Mouse (Mus musculus) retina, postnatal 7 days (tissue): ENCODE results near the gene Asic3.

Experiments used
- DNase-seq: peaks from one replicate; pipeline ENCODE4 v3.0.0-alpha.2; 2012; ENCODE audit warnings: low read depth, low spot score

Gene Asic3

GRCm38 (mm10) chr5:24452030-24452690, 39.0 kb downstream of the Asic3 start, which contains the start of gene Agap3:
TSS of gene Agap3 (plus strand) at chr5:24452177.
- no peak for DNase-seq

- no peak for DNase-seq
Measured at GRCm38 (mm10) chr5:24452691-24453233, 39.6 kb downstream of the Asic3 start.

GRCm38 (mm10) chr5:24453283-24453984, 40.2 kb downstream of the Asic3 start:
- no peak for DNase-seq

- no peak for DNase-seq
Measured at GRCm38 (mm10) chr5:24453985-24454303, 40.8 kb downstream of the Asic3 start.

DNA sequence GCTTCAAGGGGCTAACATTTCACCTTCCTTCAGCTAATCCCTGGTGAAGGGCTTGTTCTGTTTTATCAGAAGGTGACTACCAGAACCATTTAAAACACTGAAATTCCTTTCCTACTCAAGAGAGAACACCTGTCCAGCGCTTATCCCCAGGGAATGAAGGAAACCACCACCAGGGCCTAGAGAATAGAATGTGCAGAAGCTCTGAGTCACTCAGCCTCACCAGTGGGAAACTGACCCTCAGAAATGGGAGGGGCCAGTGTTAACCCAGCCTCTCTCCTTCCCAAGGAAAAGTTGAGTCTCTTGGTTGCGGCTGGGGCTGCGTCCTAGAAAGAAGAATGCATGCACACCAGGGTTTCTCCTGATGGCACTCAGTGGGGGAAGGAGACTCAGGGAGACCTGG, 41.9 kb downstream of the Asic3 start:
- DNase-seq, result no peak

DNA sequence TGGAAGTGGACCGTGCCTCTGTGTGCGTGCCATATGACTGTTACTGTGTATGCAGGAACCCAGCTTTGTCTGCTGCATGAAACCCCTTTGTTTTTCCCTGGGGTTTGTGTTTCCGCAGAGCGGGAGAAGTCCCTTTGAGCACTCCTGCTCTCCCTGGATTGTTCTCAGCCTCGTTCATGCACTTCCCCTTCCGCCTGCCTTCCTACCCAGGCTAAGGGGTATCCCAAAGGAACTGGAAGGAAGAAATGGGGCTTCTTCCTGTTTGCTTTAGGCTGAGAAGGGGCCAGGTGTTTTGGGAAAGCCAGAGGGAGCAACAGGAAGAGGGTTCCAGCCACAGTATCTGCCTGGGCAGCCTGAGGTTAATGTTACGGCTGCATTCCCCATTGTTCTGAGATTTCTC, 42.4 kb downstream of the Asic3 start:
- no peak for DNase-seq

- no peak for DNase-seq
Measured at GRCm38 (mm10) chr5:24466762-24467161, 53.6 kb downstream of the Asic3 start.
